Mouse (Mus musculus) spleen, postnatal 14 days (tissue): ENCODE measurements around the gene Use1.
A peak's percentile ranks its signal among the peaks of the same experiment; 100 is the strongest.
"Not testable (repeated sequence)": the region's sequence is repeated elsewhere in the genome, so short reads cannot be mapped to it uniquely, and the experiment has no call there.

Experiments
- DNase-seq, 2 experiments: peaks; one replicate each; pipeline ENCODE4 v3.0.0; 2021 to 2022; ENCODE audit warnings: low spot score in 2 of 2

The Use1 gene

GRCm38 (mm10) chr8:71366771-71367528 is at the start of gene Use1:
TSS of gene Use1 (plus strand) at chr8:71366848.
- peak; percentile 74 to 83 for DNase-seq

- not testable (repeated sequence) for DNase-seq
Measured at GRCm38 (mm10) chr8:71318610-71319009, 48.0 kb upstream of the Use1 start.

GRCm38 (mm10) chr8:71319760-71320159 is 46.9 kb upstream of the Use1 start:
- DNase-seq, result not testable (repeated sequence)

- DNase-seq, result no peak
Measured at GRCm38 (mm10) chr8:71322939-71323338, 43.7 kb upstream of the Use1 start.

GRCm38 (mm10) chr8:71324848-71325247 is 41.8 kb upstream of the Use1 start:
- DNase-seq, result peak in 1 of 2 experiments; percentile 8

- DNase-seq, result not testable (repeated sequence)
Measured at GRCm38 (mm10) chr8:71337834-71338233, 28.8 kb upstream of the Use1 start.

- DNase-seq, result peak in 1 of 2 experiments; percentile 33
Measured at GRCm38 (mm10) chr8:71340625-71341024, 26.0 kb upstream of the Use1 start.

- no peak for DNase-seq
Measured at GRCm38 (mm10) chr8:71346581-71346980, 20.1 kb upstream of the Use1 start.

- no peak for DNase-seq
Measured at GRCm38 (mm10) chr8:71351117-71351516, 15.5 kb upstream of the Use1 start.

- no peak for DNase-seq
Measured at GRCm38 (mm10) chr8:71351520-71351919, 15.1 kb upstream of the Use1 start.

GRCm38 (mm10) chr8:71358026-71358425 is 8.6 kb upstream of the Use1 start:
- DNase-seq, result no peak

GRCm38 (mm10) chr8:71367529-71368176 is 1.0 kb downstream of the Use1 start:
- no peak for DNase-seq

- no peak for DNase-seq
Measured at GRCm38 (mm10) chr8:71368366-71368765, 1.7 kb downstream of the Use1 start.

GRCm38 (mm10) chr8:71369040-71369718 is 2.5 kb downstream of the Use1 start:
- DNase-seq, result no peak

- no peak for DNase-seq
Measured at GRCm38 (mm10) chr8:71370711-71371235, 4.1 kb downstream of the Use1 start.

- DNase-seq, result peak; percentile 93 to 97
Measured at GRCm38 (mm10) chr8:71371236-71371848, 4.7 kb downstream of the Use1 start, which contains the start of gene Ocel1. TSS of gene Ocel1 (plus strand) at chr8:71371298.

GRCm38 (mm10) chr8:71372427-71372826 is 5.8 kb downstream of the Use1 start:
- DNase-seq, result no peak

- DNase-seq, result no peak
Measured at GRCm38 (mm10) chr8:71373000-71373399, 6.4 kb downstream of the Use1 start.

GRCm38 (mm10) chr8:71374616-71375206 is 8.1 kb downstream of the Use1 start:
- DNase-seq, result no peak

- peak in 1 of 2 experiments; percentile 30 for DNase-seq
Measured at GRCm38 (mm10) chr8:71375581-71376422, 9.2 kb downstream of the Use1 start.
